Mouse (Mus musculus) bone marrow, adult 2 months (tissue): ENCODE results near the gene Elmo2.

Experiments
- CTCF ChIP-seq: fragments of 200-500 bp; IDR thresholded peaks from 2 replicates; pipeline ENCODE4 v1.5.1; 2011; ENCODE audit warnings: low read length, control low read depth; ENCODE audit not compliant: control insufficient read depth, insufficient read depth
- POLR2A ChIP-seq: fragments of 200-500 bp; IDR thresholded peaks from 2 replicates; pipeline ENCODE4 v1.6.1; 2011; ENCODE audit warnings: low read depth, mild to moderate bottlenecking, control low read depth, low read length, borderline replicate concordance; ENCODE audit not compliant: control insufficient read depth

DNA sequence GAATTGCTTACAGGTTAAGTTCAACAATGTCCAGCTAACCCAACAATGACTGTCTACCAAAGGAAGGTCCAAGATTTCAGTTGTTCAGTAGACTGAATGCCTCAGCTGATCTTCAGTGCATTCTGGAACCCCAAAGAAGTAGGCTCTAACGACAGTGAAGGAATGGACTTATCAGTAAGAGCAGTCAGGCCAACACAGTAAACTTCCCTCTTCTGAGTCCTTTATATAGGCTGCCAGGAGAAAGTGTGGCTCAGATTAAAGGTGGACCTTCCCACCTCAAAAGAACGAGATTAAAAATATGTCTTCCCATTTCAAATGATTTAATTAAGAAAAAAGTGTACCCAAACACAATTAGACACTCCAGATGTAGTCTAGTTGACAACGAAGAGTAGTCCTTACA, 44.1 kb upstream of the Elmo2 start:
- no peak for TF ChIP-seq POLR2A
- TF ChIP-seq CTCF: no peak
